Mouse (Mus musculus) liver, embryonic 14.5 days (tissue): Measurements from ENCODE around the gene Clec2h. TPM values are rescaled to one million over a fixed set of nuclear protein-coding genes. Genes with fewer than 3 reads are reported as not detected.

ENCODE experiments used
- ATAC-seq: fragments of 200-750 bp; cut with Nextera tagmentation; 2 replicates; pipeline ENCODE4 v1.8.0; 2017; ENCODE audit warnings: moderate number of reproducible peaks, mild to moderate bottlenecking, moderate library complexity; ENCODE audit not compliant: insufficient read depth
- DNase-seq, 3 experiments: peaks; one replicate each; pipeline ENCODE4 v3.0.0-alpha.2; 2012 to 2013; ENCODE audit warnings: low read depth in 3 of 3, low spot score in 3 of 3
- H3K27ac ChIP-seq: fragments of 300-500 bp; sonication (generic); 2 replicates; pipeline ENCODE4 v1.5.1; 2014; ENCODE audit warnings: moderate library complexity, mild to moderate bottlenecking, control low read depth, inconsistent platforms
- H3K27me3 ChIP-seq: fragments of 300-500 bp; sonication (generic); 2 replicates; pipeline ENCODE4 v1.6.1; 2014; ENCODE audit warnings: mild to moderate bottlenecking, low read length, moderate library complexity; ENCODE audit not compliant: control insufficient read depth, insufficient read depth
- H3K36me3 ChIP-seq: fragments of 300-500 bp; sonication (generic); replicated peaks from 2 replicates; pipeline ENCODE4 v1.6.1; 2014; ENCODE audit warnings: low read depth; ENCODE audit not compliant: control insufficient read depth, insufficient read depth
- H3K4me1 ChIP-seq, 2 experiments: fragments of 200-500 bp in 1 of 2; fragments of 300-500 bp in 1 of 2; sonication (generic) in 1 of 2; replicated peaks; 2 replicates each; pipeline ENCODE4 v1.6.1; 2012 to 2014; ENCODE audit warnings: antibody characterized with exemption in 1 of 2, inconsistent platforms in 1 of 2, low read length in 1 of 2; ENCODE audit not compliant: control insufficient read depth in 2 of 2, insufficient read depth in 2 of 2
- H3K4me2 ChIP-seq: fragments of 300-500 bp; sonication (generic); 2 replicates; pipeline ENCODE4 v1.6.1; 2014; ENCODE audit warnings: low read depth, mild to moderate bottlenecking, control low read depth, moderate library complexity
- H3K4me3 ChIP-seq, 2 experiments: fragments of 200-500 bp in 1 of 2; fragments of 300-500 bp in 1 of 2; sonication (generic) in 1 of 2; 2 replicates each; pipeline ENCODE4 v1.5.1; 2012 to 2014; ENCODE audit warnings: low read depth in 2 of 2, low read length in 2 of 2, mild to moderate bottlenecking in 2 of 2, control low read depth in 1 of 2, inconsistent platforms in 1 of 2, moderate library complexity in 1 of 2; ENCODE audit not compliant: insufficient read depth in 1 of 2
- H3K9ac ChIP-seq: fragments of 300-500 bp; sonication (generic); replicated peaks from 2 replicates; pipeline ENCODE4 v1.6.1; 2014; ENCODE audit warnings: mild to moderate bottlenecking, control low read depth, moderate library complexity
- H3K9me3 ChIP-seq: fragments of 300-500 bp; sonication (generic); 2 replicates; pipeline ENCODE4 v1.6.1; 2016; ENCODE audit warnings: low read length, mixed read lengths; ENCODE audit not compliant: control insufficient read depth
- CTCF ChIP-seq: IDR thresholded peaks from 2 replicates; pipeline ENCODE4 v1.5.1; 2016; ENCODE audit warnings: antibody characterized with exemption, low read depth, control low read depth
- EP300 ChIP-seq: IDR thresholded peaks from 2 replicates; pipeline ENCODE4 v1.6.1; 2016; ENCODE audit warnings: antibody characterized with exemption, low read depth
- WGBS: fragments of 180-500 bp; shearing (Covaris S2); extraction: QIAGEN DNeasy Blood & Tissue Kit; methylation state at CpG from one replicate; pipeline ENCODE4 v1.1.7; 2014; ENCODE audit not compliant: insufficient replicate concordance; 5-methylcytosine and 5-hydroxymethylcytosine counted together
- polyA plus RNA-seq, 2 experiments: library from polyadenylated mRNA; depleted of rRNA in 1 of 2; stranded (reverse) in 1 of 2; unstranded in 1 of 2; fragments of >200 nt; fragmentation: Nextera tagmentation in 1 of 2; extraction: Ambion mirVana in 1 of 2; gene quantifications; 2 replicates each; pipeline versions ENCODE4 v1.2.1 to v1.2.3; 2012 to 2014

Gene Clec2h
- polyA plus RNA-seq, 2 experiments: 0.07 TPM; not detected in 1

DNA sequence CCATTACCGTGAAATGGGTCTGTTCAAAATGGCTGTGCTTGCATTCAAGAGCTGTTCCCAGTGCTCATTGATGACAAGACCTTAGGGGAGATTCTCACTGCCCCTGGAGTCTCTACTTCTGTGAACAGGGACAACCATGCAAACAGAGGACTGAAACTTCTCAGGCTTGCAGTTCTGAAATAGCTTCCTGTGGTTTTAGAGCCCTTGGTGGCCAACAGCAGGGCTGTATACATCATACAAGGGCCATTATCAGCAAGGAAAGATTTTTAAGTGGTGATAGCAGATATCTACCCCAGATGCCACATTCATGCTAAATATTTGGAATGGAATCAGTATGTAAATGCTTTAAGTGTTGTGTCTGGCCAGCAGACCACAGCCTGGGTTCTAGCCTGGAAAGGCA lies 9.2 kb upstream of the Clec2h start:
- WGBS: 69% methylated on average over 1 of the region's 1 CpGs
- no peak overlapping the region for H3K27ac ChIP-seq
- no peaks in the 10 kb centered on the region for H3K9me3 ChIP-seq
- DNase-seq: no peak
- H3K9ac ChIP-seq: no peak overlapping the region
- ATAC-seq: peak; percentile 33; the same call in 1 of the 2 replicates
- no peak overlapping the region for H3K4me3 ChIP-seq
- TF ChIP-seq CTCF: no peak
- TF ChIP-seq EP300: no peak
- no peaks in the 10 kb centered on the region for H3K36me3 ChIP-seq
- H3K4me1 ChIP-seq: peaks cover 0 to 8% of the 10 kb centered on the region in 2 experiments; a peak in 2 of 4 replicates
- no peaks in the 10 kb centered on the region for H3K27me3 ChIP-seq
- H3K4me2 ChIP-seq: no peak overlapping the region

GRCm38 (mm10) chr6:128661249-128661648 lies 936 bp upstream of the Clec2h start:
- 73% methylated on average over 1 of the region's 1 CpGs for WGBS
- DNase-seq (no peak), ATAC-seq (no peak)
- H3K9me3 ChIP-seq: no peaks in the 10 kb centered on the region
- H3K4me3 ChIP-seq: no peak overlapping the region
- no peaks in the 10 kb centered on the region for H3K4me1 ChIP-seq
- TF ChIP-seq CTCF (no peak), EP300 (no peak)
- H3K36me3 ChIP-seq: no peaks in the 10 kb centered on the region
- H3K27me3 ChIP-seq: no peaks in the 10 kb centered on the region
- no peak overlapping the region for H3K27ac ChIP-seq
- H3K9ac ChIP-seq: no peak overlapping the region
- no peak overlapping the region for H3K4me2 ChIP-seq

- Histone ChIP-seq H3K4me2 (no peak overlapping the region), H3K9me3 (no peaks in the 10 kb centered on the region), H3K36me3 (no peaks in the 10 kb centered on the region), H3K27ac (no peak overlapping the region), H3K4me1 (no peaks in the 10 kb centered on the region), H3K27me3 (no peaks in the 10 kb centered on the region), H3K9ac (no peak overlapping the region), H3K4me3 (no peak overlapping the region)
- TF ChIP-seq CTCF (no peak), EP300 (no peak)
- WGBS: 39% methylated on average over 4 of the region's 4 CpGs
- DNase-seq (no peak), ATAC-seq (no peak)
These were observed 7.8 kb downstream of the Clec2h start for GRCm38 (mm10) chr6:128669936-128670335.

DNA sequence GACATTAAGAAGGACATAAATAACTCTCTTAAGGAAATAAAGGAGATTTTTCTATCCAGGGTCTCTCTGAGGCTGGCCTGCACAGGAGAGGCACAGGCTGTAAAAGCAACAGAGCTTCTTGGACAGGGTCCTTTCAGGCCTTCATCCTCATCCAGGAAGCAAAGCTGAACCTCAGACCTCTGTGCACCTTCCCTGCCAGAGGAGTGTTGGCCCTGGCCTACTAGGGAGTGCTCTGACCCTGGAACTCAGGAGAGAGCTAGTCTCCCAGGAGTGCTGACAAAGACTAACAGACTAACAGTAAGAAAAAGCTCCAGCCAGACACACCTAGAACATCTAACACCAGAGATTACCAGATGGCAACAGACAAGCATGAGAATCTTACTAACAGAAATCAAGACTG lies 17.4 kb downstream of the Clec2h start:
- no peak overlapping the region for H3K4me2 ChIP-seq
- no peaks in the 10 kb centered on the region for H3K9me3 ChIP-seq
- no peaks in the 10 kb centered on the region for H3K27me3 ChIP-seq
- TF ChIP-seq EP300 (no peak), CTCF (no peak)
- no peaks in the 10 kb centered on the region for H3K4me1 ChIP-seq
- H3K27ac ChIP-seq: no peak overlapping the region
- no peak for DNase-seq
- ATAC-seq: no peak
- H3K36me3 ChIP-seq: no peaks in the 10 kb centered on the region
- H3K9ac ChIP-seq: no peak overlapping the region
- no peak overlapping the region for H3K4me3 ChIP-seq

DNA sequence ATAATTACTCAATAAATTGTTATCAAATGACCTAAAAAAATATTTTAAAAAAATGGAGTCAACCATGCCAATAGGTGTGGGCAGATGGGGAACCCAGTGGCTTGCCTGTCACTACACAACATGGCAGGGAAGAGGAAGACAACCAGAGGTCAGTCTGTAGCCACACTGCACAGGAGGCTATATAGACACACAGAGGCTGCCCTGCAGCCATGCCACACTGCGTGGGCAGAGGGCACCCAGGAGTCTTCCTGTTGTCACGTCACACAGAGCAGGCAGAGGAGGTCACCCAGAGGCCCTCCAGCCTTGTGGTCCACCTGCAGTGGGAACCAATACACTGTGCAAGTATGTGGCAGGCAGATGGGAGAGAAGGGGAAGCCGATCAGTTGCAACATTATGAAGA lies 39.5 kb downstream of the Clec2h start:
- no peaks in the 10 kb centered on the region for H3K36me3 ChIP-seq
- H3K27ac ChIP-seq: no peak overlapping the region
- no peaks in the 10 kb centered on the region for H3K27me3 ChIP-seq
- no peaks in the 10 kb centered on the region for H3K9me3 ChIP-seq
- H3K9ac ChIP-seq: no peak overlapping the region
- WGBS: 53% methylated on average over 3 of the region's 3 CpGs
- TF ChIP-seq CTCF (no peak), EP300 (no peak)
- DNase-seq (no peak), ATAC-seq (no peak)
- H3K4me1 ChIP-seq: no peaks in the 10 kb centered on the region
- H3K4me2 ChIP-seq: no peak overlapping the region
- no peak overlapping the region for H3K4me3 ChIP-seq
